Mouse (Mus musculus): Measurements from ENCODE around the gene H2afz. TPM values are rescaled to one million over a fixed set of nuclear protein-coding genes. Genes with fewer than 3 reads are reported as not detected.
"Not testable (repeated sequence)": the region's sequence is repeated elsewhere in the genome, so short reads cannot be mapped to it uniquely, and the experiment has no call there.

The H2afz gene
- total RNA-seq, 2 experiments from 2014 or later: 306 to 315 TPM

GRCm38 (mm10) chr3:137863330-137864123 is 760 bp upstream of the H2afz start:
- DNase-seq: no peak

DNA sequence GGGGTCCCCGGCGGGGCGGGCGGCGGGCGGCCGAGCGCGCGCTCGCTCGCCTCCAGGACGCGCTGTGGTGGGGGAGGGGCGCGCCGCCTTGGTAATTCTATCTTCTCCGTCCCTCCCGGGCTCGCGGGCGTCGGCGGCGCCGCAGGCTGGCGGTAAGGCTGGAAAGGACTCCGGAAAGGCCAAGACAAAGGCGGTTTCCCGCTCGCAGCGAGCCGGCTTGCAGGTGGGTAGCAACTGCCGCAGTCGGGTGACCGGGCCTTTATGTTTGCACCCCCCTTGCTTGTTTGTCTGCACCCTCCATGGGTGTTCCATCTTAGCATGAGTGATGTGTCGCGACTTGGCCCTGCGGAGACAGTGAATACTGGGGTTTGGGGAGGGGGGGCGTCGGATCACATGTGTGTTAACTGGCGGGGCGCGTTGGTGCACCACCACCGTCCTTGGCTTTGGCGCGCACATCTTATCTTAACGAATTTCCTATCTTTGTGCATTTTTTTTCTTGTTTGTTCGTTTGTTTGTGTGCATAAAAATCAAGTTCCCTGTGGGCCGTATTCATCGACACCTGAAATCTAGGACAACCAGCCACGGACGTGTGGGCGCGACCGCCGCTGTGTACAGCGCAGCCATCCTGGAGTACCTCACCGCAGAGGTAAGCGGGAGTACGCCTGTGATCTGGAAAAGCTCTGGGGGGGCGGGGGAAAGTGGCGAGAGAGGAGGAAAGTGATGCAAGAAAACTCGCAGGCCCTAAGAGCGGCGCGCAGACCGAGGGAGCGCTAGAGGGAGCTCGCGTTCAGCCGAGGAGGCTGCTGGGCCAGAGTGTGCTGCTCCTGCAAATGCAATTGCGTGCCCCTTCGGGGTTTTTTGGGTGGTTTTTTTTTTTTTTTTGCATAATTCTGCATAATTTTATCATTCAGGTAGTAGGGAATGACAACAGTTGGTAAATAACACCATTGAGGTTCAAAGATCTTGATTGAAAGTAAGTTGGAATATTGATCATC is 998 bp downstream of the H2afz start:
- peak; percentile 91 for DNase-seq

- DNase-seq: no peak
Observed at GRCm38 (mm10) chr3:137867133-137867436, 2.8 kb downstream of the H2afz start.

DNA sequence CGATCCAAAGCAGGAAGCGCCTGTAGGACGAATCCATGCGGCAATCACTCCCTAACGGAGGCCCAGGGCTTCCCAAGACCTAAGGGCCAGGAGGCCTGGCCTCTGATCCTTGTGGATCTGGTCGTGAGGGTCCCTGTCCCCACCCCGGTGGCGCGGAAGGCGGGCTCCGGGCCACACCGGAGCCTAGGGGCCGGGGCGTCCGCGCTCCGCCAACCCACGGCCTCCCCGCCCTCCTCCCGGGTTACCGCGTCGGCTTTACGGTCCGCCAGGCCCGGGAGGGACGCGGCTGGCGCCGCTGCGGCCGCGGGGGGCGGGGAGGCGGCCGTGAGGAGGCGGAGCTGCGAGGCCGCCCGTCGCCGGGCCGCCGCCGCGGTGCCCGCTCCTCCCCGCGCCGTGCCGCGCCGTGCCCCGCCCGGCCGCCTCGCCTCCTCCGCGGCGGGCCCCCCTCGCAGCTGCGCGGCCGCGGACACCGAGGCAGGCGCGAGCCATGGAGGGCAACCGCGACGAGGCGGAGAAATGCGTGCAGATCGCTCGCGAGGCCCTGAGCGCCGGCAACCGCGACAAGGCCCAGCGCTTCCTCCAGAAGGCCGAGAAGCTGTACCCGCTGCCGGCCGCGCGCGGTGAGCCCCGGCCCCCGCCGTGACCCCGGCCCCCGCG is 3.3 kb downstream of the H2afz start, which contains the start of gene Dnajb14:
Gene Dnajb14 (plus strand): TSS at position 239 of the 657 bp plus-strand sequence.
- peak; percentile 66 for DNase-seq

- DNase-seq: no peak
Observed at GRCm38 (mm10) chr3:137868094-137868913, 4.0 kb downstream of the H2afz start.

DNA sequence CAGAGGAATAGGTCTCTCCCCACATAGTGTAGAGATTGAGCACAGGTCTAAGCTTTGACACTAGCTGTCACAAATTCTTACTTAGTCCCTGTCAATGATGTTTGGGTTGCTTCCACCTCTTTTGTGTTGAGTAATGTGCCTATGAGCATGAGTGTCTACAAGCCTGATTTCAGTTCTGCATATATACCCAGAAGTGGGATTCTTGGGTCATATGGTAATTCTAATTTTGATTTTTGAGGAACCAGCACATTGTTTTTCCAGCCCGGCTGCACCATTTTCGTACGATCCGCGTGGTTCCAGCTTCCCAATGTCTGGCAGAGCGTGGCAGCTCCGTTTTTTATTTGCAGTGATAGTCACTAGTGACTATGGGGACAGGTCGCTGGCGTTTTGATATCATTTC is 5.1 kb downstream of the H2afz start:
- no peak for DNase-seq

- no peak for DNase-seq
Observed at GRCm38 (mm10) chr3:137879313-137879712, 15.0 kb downstream of the H2afz start.

DNA sequence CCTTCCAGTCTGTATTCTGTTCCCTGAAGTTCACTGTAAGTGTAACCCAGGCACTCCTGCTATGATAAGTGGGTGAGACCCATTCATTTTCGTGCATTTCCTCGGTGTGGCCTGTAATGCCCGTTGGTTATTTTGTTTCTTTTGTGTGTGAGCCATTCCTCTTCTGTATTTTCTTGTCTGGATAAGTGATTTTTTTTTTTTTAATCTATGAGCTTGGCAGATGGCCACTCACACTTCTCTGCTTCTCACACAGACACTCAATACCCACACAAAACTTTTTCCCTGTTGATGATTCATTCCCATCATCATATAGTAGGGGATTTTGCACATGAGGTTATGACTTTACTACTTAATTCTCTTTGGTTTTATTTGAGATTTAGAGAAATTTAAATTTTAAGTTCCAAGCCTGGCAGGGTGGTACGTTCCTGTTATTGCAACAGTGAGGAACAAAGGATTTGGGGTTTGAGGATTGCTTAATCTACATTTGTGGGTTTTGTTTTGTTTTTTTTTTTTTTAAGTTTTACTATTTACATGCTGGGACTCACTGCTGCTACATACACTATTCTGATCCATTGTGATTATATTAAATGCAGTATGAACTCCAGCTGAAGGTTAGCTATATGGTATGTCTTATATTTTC is 15.9 kb downstream of the H2afz start:
- no peak for DNase-seq

DNA sequence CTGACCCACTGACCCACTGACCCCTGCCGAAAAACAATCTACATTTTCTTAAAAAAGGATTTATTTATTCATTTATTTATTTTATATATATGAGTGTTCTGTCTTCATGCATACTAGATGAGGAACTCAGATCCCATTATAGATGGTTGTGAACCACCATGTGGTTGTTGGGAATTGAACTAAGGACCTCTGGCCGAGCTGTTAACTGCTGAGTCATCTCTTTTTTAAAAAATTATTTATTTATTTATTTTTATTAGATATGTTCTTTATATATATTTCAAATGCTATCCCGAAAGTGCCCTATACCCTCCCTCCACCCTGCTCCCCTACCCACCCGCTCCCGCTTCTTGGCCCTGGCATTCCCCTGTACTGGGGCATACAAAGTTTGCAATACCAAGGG is 16.8 kb downstream of the H2afz start:
- no peak for DNase-seq

GRCm38 (mm10) chr3:137887961-137888360 is 23.7 kb downstream of the H2afz start:
- DNase-seq: no peak

GRCm38 (mm10) chr3:137891089-137891488 is 26.8 kb downstream of the H2afz start:
- no peak for DNase-seq

DNA sequence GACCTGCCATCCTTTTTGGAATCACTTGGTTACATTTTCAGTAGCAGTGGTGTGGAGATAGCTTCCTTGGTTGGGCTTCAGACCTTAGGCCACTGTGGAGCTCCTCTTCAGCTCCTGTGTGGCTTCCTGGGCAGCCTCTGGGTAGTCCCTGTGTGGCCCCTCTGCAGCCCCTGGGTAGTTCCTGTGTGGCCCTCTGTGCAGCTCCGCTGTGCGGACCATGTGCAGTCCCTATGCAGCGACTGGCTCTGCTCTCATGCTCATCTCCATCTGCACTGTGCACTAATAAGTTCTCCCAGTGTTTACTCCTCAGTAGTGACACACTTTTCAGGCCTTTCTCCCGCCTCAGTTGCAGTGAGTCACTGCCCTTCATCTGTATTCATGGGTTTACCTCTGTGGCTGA is 27.8 kb downstream of the H2afz start:
- DNase-seq: no peak

DNA sequence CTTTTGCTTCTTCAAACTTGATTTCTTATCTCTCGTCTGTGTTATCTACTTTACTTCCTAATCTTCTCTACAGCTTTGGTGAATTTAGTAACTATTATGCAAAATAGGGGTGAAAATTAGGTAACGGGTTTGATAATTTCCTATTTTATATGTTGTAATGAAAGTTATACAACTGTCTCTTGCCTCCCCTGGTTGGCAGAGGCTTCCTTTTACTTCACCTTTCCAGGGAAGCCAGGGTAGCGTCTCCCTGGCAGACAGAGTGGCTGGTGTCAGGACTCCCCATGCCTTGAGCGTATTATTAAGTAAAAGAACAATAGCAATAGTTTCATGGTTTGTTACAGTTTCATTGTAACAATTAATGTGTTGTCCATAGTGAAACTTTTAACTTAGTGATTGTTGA is 29.5 kb downstream of the H2afz start:
- DNase-seq: no peak

DNA sequence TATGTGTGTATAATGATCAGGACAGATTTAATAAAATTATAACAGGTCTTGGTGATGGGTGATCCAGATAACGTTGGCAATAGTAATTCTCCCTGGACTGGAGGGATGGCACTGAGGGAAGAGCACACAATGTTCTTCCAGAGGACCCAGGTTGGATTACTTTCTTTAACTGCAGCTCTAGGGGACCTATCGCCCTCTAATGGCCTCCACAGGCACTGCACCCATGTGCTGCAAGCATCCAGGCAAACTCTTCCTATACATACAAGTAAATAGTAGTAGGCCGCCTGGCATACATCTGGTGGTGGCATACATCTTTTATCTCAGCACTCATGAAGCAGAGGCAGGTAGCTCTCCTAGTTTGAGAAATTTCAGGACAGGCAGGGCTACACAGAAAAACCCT is 30.9 kb downstream of the H2afz start:
- no peak for DNase-seq

- no peak for DNase-seq
Observed at GRCm38 (mm10) chr3:137896386-137896785, 32.1 kb downstream of the H2afz start.

DNA sequence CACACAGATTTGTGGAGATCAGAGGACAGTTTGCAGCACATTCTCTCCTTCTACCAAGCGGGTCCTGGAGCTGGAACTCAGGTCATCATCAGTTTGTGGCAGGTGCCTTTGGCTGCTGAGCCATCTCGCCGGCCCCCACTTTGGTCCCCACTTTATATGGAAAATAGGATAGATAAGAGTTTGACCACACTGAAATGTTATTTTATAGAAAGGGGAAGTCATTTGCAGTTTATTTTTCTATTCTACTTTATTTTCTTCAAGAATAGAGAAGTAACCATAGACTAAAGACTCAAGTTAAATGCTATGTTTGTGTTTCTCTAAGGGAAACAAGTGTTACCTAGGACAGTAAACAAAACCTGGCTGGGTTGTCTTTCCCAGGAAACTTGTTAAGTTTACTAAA is 32.6 kb downstream of the H2afz start:
- no peak for DNase-seq

DNA sequence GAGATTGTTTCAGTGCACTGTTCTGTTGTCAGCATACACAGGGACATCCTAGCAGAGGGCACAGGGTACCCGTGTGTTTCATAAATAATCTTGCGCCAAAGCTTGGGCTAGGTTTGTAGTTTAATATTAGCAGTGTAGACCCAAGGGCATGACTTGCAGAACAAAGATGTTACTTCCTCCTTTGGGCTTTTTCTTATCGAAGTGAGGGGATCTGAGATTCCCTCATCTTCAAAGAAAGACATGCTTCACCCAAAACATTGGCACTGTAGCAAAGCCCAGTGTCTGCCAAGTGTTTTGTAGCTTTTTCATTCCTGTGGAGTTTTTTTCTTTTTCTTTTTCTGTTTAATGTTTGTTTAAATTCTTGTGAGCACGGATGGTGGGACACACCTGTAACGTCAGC is 33.4 kb downstream of the H2afz start:
- no peak for DNase-seq

GRCm38 (mm10) chr3:137900149-137900548 is 35.9 kb downstream of the H2afz start:
- no peak for DNase-seq

GRCm38 (mm10) chr3:137913093-137913492 is 48.8 kb downstream of the H2afz start:
- DNase-seq: no peak

DNA sequence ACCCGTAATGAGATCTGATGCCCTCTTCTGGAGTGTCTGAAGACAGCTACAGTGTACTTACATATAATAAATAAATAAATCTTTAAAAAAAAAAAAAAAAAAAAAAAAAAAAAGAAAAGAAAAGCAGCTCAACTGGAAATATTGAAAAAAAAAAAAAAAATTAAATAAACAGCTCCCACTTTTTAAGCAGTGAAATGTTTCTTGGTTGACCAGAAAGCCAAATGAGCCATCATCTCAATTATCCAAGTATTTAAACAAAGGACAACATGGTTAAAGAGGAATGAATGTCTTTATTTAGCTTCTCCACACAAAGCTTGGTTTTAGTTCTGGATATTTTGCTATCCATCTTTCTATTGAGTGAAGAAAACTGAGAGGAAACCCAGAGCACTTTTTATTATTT is 50.3 kb downstream of the H2afz start:
- not testable (repeated sequence) for DNase-seq
